Mouse (Mus musculus) Patski (cell line): ENCODE data around the gene Rbm44. TPM values are rescaled to one million over a fixed set of nuclear protein-coding genes. Genes with fewer than 3 reads are reported as not detected.

ENCODE experiments used
- ATAC-seq: fragments of 100-300 bp; one replicate; pipeline ENCODE4 v1.8.0; 2021
- CTCF ChIA-PET: fragments of 350-600 bp; sonication (Branson Sonifier 250); formaldehyde crosslinking; loops from one replicate; lab custom pipeline; 2022; ENCODE audit warnings: inconsistent platforms; lab: Charles Lee
- POLR2A ChIA-PET: fragments of 350-600 bp; sonication (Branson Sonifier 250); formaldehyde crosslinking; loops from one replicate; lab custom pipeline; 2022; ENCODE audit warnings: antibody characterized with exemption, inconsistent platforms; lab: Charles Lee
- DNase-seq: peaks from one replicate; pipeline ENCODE4 v3.0.0-alpha.2; 2011; ENCODE audit warnings: low read depth, low spot score
- H3K27me3 ChIP-seq: fragments of 371-371 bp; one replicate; pipeline ENCODE4 v1.5.1; 2021
- CTCF ChIP-seq: fragments of 100-300 bp; IDR thresholded peaks from one replicate; pipeline ENCODE4 v1.5.1; 2021
- in situ Hi-C: fragments of 300-500 bp; cut with MboI; formaldehyde crosslinking; loops from 3 replicates; pipeline ENCODE4 v1.11.1; 2018; ENCODE audit warnings: low pct_unique_long_range_greater_than_20kb, mixed read lengths
- polyA plus RNA-seq: library from polyadenylated mRNA; unstranded; gene quantifications from one replicate; pipeline ENCODE4 v1.2.3, GENCODE M21; 2021

Rbm44 gene
- polyA plus RNA-seq, 1 experiment from 2014 or later = 0.03 TPM

GRCm38 (mm10) chr1:91187315-91187714, 42.4 kb downstream of the Rbm44 start:
- no peaks in the 10 kb centered on the region for H3K27me3 ChIP-seq
- ATAC-seq (no peak), DNase-seq (no peak)
- CTCF ChIA-PET = interaction anchor here (0.6 to 0.9 kb wide), 2 partner anchors 20 to 51 kb away, joined by 3 read pairs; no protein-coding TSS in a partner anchor
- POLR2A ChIA-PET = no interaction called here
- in situ Hi-C loops = no loop called here
- no peak for TF ChIP-seq CTCF

DNA sequence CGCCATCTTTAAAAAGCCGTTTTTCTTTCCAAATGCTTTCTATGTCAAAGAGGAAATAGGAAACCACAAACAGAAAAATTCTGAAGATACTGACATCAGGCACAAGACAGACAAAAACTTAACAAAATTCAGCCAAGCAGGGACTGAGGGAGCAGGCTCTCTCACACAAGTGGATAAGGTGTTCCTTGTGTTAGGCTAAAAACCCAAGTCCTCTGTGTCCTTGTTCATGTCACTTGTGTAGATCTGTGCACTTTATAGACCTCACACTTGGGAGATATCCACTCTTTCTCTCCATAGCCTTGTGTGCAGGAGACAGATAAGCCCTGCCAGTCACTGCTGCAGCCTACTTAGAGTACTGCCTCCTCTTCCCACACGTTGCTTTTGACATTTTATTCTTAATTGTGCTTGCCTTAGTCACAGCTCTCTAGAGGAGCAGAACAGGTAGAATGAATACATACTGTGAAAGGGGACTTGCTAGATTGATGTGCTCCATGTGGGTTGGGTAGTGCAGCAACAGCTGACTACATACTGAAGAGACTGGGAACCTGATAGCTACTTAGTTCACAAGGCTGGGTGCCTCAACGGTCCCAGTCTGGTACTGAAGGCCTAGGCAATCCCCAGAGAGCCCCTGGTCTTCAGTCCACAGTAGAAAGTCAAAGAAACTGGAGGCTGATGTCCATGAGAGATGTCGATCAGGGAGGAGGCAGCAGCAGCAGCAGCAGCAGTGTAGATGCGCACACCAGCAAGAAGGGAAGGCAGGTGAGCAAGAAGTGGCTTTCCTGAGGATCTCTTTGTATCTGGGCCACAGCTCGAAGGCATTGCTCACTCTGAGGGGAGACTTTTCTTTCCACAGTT, 43.1 kb downstream of the Rbm44 start:
- no peaks in the 10 kb centered on the region for H3K27me3 ChIP-seq
- ATAC-seq (no peak), DNase-seq (no peak)
- ChIA-PET CTCF (no interaction called here), POLR2A (no interaction called here)
- in situ Hi-C loops = no loop called here
- TF ChIP-seq CTCF = no peak

DNA sequence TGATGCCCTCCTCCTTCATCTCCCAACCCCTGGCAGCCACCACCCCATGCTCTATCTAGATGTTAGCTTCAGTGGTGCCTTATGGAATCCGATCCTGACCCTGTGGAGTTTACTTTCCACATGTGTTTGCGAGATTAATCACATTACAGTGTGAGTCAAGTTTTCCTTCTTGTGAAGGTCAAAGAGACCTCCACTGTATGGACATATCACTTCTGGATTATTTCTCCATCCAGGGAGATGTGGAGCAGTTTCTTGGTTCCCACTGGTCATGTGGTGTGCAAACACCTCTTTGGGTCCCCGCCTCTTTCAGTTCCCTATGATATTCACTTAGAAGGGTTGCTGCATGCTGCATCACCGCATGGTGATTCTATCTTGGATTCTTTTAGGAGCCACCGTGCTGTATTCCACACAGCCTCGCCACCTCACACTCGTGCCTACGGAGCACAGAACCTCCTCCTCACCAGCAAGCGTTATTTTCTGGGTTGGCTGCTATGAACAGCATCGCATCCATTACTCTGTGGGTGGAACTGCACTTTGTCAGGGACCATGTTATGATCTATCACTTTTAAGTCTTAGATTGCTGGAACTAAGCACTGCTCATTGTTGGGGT, 44.1 kb downstream of the Rbm44 start:
- in situ Hi-C loops = no loop called here
- DNase-seq (no peak), ATAC-seq (no peak)
- POLR2A ChIA-PET = no interaction called here
- CTCF ChIA-PET = no interaction called here
- TF ChIP-seq CTCF = no peak
- no peaks in the 10 kb centered on the region for H3K27me3 ChIP-seq

DNA sequence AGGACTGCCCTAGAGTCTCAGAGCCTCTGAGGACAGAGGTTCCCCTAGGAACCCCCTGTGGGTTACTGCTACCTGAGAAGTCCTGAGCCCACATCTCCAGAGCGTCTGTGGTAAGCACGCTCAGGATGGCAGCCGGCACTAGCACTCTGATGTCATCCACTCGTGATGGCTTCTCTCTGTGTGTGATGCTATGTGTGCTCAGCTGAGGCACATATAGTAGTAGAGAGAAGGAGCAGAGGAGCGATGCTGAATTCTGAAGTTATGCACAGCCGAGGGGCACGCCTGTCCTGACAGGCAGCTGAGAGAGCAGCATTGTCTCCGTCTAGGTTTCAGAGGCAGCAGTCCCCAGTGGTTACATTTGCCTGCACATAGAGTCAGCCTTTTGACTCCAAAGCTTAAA, 47.3 kb downstream of the Rbm44 start:
- TF ChIP-seq CTCF = no peak
- ChIA-PET POLR2A (interaction anchor here (1.1 kb wide), 1 partner anchor 8 kb away, joined by 3 read pairs; no protein-coding TSS in a partner anchor), CTCF (interaction anchor here (1.6 to 2.1 kb wide), 2 partner anchors 15 to 17 kb away, joined by 5 read pairs; no protein-coding TSS in a partner anchor)
- DNase-seq = no peak
- no peak for ATAC-seq
- H3K27me3 ChIP-seq = no peaks in the 10 kb centered on the region
- in situ Hi-C loops = no loop called here

DNA sequence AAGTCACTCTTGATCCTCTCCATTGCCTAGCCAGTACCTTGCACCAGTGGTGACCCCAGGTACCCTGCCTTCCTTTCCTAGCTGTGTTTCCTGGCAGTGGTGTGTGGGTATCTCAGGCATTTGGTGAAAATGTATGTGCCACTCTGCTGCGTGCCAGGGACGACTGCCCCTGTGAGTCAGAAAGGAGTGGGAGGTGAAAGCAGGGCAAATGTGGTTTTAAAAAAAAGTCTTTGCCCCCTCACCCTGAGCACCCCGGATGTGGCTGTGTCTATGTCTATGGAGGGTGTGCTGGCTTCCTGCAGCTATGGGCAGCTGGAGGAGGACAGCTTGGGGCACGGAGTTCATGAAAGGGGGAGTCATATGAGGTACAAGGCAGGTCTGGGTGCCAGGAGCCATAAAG, 48.4 kb downstream of the Rbm44 start:
- POLR2A ChIA-PET = interaction anchor here (0.6 kb wide), 1 partner anchor 106 kb away, joined by 3 read pairs; no protein-coding TSS in a partner anchor
- no peak for DNase-seq

GRCm38 (mm10) chr1:91193680-91194079, 48.8 kb downstream of the Rbm44 start:
- H3K27me3 ChIP-seq = no peaks in the 10 kb centered on the region
- ATAC-seq (no peak), DNase-seq (no peak)
- CTCF ChIA-PET = interaction anchor here (1.4 to 2.1 kb wide), 3 partner anchors 14 to 220 kb away, joined by 3 to 5 read pairs (median 5); no protein-coding TSS in a partner anchor
- POLR2A ChIA-PET = interaction anchor here (0.6 kb wide), 1 partner anchor 105 kb away, joined by 3 read pairs; no protein-coding TSS in a partner anchor
- no peak for TF ChIP-seq CTCF
- in situ Hi-C loops = no loop called here

More for the DNA sequence above, 48.4 kb downstream of the Rbm44 start:
- ATAC-seq = no peak
- CTCF ChIA-PET = interaction anchor here (1.4 to 2.1 kb wide), 3 partner anchors 14 to 220 kb away, joined by 3 to 5 read pairs (median 5); no protein-coding TSS in a partner anchor
- H3K27me3 ChIP-seq = no peaks in the 10 kb centered on the region
- in situ Hi-C loops = no loop called here
- TF ChIP-seq CTCF = no peak

DNA sequence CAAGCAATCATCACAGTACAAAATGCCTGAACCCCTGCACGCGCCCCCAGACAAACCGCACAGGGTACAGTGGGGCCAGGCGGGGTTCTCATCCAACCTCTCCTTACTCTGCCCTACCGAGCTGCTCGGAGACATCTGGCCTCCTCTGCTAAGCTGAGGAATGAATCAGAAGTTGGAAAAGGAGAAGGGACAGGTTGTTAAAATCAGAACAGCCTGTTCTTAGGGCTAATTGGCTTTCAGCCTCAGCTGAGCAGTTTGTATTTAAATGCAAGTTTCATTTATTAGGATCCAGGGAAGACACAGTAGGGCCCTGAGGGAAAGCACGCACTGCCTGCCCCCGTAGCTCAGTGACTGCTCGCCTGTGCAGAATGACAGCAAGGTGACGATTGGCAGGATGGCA, 54.9 kb downstream of the Rbm44 start:
- no peaks in the 10 kb centered on the region for H3K27me3 ChIP-seq
- DNase-seq = no peak

GRCm38 (mm10) chr1:91201122-91201521, 56.2 kb downstream of the Rbm44 start:
- H3K27me3 ChIP-seq = no peaks in the 10 kb centered on the region
- ChIA-PET CTCF (no interaction called here), POLR2A (interaction anchor here (0.7 kb wide), 1 partner anchor 50 kb away, joined by 3 read pairs; no protein-coding TSS in a partner anchor)
- no peak for TF ChIP-seq CTCF
- no peak for DNase-seq
- no peak for ATAC-seq
- in situ Hi-C loops = no loop called here

More for the DNA sequence above, 54.9 kb downstream of the Rbm44 start:
- no peak for TF ChIP-seq CTCF
- no peak for ATAC-seq
- ChIA-PET CTCF (no interaction called here), POLR2A (no interaction called here)
- in situ Hi-C loops = no loop called here

GRCm38 (mm10) chr1:91204221-91204765, 59.4 kb downstream of the Rbm44 start:
- no peak for TF ChIP-seq CTCF
- DNase-seq (no peak), ATAC-seq (no peak)
- POLR2A ChIA-PET = no interaction called here
- in situ Hi-C loops = no loop called here
- CTCF ChIA-PET = no interaction called here
- no peaks in the 10 kb centered on the region for H3K27me3 ChIP-seq

DNA sequence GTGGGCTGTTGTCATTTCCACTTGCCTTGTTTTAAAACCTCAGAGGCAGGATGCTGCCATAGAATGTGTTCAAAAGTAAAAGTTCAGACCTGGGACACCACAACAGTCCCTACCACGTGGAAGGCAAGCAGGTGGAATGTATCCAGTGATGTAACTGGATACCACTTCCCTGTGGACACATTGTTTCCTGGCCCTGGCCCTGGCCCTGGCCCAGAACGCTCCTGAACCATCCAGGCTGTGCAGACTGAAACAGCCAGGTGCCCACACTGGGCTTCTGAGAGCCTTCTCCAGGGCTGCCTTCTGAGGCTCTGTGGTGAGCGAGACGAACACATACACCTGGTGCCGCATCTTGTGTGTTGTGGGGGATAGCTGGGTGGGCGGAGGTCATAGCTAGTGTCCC, 60.8 kb downstream of the Rbm44 start:
- no peak for TF ChIP-seq CTCF
- POLR2A ChIA-PET = no interaction called here
- CTCF ChIA-PET = no interaction called here
- in situ Hi-C loops = no loop called here
- ATAC-seq (no peak), DNase-seq (no peak)
- no peaks in the 10 kb centered on the region for H3K27me3 ChIP-seq
